Mouse (Mus musculus) A20 (cell line): ENCODE results near the gene Prorsd1.

Source experiments
- DNase-seq: peaks from one replicate; pipeline ENCODE4 v3.0.0-alpha.2; 2011; ENCODE audit warnings: low read depth, low spot score

Prorsd1 gene

DNA sequence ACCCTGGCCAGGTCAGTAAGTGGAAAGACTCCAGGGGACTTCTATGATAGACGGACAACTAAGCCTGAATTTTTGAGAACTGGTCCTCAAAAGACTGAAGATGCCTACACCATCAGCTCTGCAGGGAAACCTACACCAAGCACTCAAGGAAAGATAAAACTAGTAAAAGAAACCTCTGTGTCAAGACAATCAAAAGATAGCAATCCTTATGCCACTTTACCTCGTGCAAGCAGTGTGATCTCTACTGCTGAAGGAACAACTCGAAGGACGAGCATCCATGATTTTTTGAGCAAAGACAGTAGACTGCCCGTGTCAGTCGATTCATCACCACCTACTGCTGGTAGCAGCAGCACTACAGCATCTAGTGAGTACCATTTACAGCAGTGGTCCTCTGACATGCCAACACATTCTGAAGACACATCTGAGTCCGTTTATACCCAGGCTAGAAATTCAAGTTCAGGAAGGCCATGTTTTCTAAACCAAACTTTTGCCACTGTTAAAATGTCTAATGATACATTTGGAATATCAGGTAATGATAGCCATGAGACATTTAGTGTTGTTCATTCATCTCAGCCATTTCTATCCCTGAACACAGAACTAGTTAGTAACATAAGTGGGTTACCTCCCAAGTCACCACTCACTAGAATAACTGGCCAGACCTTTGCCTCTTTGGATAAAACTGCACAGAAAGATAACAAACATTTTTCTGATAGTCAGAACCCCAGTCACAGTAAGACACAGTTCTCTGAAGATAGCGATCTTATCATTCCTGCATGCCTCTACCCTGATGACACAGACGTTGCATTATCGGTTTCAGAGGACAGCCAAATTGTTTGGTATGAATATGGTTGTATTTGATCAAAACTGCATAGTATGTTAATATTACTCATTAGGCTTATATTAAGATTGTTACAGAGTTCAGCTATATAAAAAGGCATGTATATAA, 10.6 kb downstream of the Prorsd1 start:
- DNase-seq: no peak

GRCm38 (mm10) chr11:29496962-29497361, 17.9 kb downstream of the Prorsd1 start:
- DNase-seq: no peak

GRCm38 (mm10) chr11:29493135-29493534, 21.7 kb downstream of the Prorsd1 start:
- no peak for DNase-seq

- no peak for DNase-seq
These were observed 40.2 kb downstream of the Prorsd1 start for GRCm38 (mm10) chr11:29474676-29475075.
